Mouse (Mus musculus): ENCODE measurements at regions not wholly inside any gene's neighbourhood (a gene's known extent, or its start where the extent isn't known, plus 50 kb on each side); places are given as distances from the start of the nearest gene placed in this dataset.
"Not testable (repeated sequence)": the region's sequence is repeated elsewhere in the genome, so short reads cannot be mapped to it uniquely, and the experiment has no call there.

DNA sequence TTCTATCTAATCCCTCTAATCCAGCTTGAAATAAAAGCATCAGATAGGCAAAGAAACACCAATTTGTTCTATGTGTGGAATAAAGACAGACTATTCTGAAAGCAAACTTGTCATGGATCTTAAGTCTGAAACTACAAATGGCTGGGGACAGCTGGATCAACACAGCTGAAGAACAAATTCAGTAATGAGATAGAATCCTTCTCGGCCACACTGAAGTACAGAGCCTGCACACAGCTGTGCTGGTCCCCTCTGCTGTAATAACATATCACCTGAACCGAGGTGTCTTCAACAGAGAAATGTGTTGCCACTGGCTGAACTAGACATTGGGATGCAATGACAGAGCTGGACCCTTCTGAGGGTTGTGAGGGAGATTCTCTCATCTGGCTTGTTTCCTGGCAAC lies 102.4 kb downstream of the Rchy1 start:
- Histone ChIP-seq H3K4me3 (no peak overlapping the region), H3K36me3 (no peaks in the 10 kb centered on the region), H3K4me1 (replicated peaks) (no peaks in the 10 kb centered on the region), H3K27me3 (ENCODE audit: insufficient read depth, poor library complexity, severe bottlenecking) (no peaks in the 10 kb centered on the region), H3K27ac (no peak overlapping the region), H3K9me3 (no peaks in the 10 kb centered on the region)
- 81% methylated on average over 2 of the region's 2 CpGs for WGBS
- DNase-seq (ENCODE audit: low spot score) = no peak

DNA sequence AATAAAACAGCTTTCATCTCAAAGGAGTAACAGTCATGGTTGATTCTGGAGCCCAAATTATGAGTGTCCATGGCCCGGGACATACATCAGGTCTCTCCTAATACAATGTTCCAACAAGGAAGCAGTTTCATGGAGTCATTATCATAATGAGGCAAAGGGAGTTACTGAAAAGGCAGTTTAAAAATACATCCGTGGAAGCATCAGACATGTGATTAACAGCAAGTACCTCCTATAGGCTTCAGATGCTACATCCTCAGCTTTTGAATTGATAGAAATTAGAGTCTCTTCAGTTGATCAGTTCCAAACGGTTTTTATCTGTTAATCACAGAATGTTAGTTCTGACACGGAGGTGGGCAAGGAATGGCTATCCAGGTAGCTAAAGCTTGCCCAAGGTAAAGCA lies 110.5 kb downstream of the Rchy1 start:
- WGBS = 87% methylated on average over 4 of the region's 4 CpGs
- Histone ChIP-seq H3K9me3 (no peaks in the 10 kb centered on the region), H3K4me3 (no peak overlapping the region), H3K36me3 (no peaks in the 10 kb centered on the region), H3K27me3 (ENCODE audit: insufficient read depth, poor library complexity, severe bottlenecking) (no peaks in the 10 kb centered on the region), H3K27ac (no peak overlapping the region), H3K4me1 (replicated peaks) (no peaks in the 10 kb centered on the region)
- DNase-seq (ENCODE audit: low spot score) = no peak

DNA sequence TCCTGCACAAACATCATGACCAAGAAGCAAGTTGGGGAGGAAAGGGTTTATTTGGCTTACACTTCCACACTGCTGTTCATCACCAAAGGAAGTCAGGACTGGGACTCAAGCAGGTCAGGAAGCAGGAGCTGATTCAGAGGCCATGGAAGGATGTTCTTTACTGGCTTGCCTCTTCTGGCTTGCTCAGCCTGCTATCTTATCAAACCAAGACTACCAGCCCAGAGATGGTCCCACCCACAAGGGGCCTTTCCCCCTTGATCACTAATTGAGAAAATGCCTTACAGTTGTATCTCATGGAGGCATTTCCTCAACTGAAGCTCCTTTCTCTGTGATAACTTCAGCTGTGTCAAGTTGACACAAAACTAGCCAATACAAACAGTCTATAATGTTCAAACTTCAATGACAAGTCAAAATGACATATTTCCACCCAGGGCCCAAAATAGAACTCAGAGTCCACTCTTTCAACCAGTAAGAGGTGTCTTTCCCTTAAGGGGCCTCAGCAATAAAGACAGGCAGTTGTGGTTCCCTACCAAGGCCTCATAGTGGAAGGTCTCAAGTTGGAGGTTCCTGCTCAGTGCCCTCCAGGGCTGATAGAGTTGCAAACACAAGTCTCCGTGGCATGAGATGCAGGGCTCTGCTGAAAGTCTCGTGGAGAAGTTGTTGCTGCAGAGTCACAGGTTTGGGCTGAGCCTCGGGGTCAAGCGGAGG lies 111.9 kb downstream of the Rchy1 start:
- 91% methylated on average over 4 of the region's 4 CpGs for WGBS

DNA sequence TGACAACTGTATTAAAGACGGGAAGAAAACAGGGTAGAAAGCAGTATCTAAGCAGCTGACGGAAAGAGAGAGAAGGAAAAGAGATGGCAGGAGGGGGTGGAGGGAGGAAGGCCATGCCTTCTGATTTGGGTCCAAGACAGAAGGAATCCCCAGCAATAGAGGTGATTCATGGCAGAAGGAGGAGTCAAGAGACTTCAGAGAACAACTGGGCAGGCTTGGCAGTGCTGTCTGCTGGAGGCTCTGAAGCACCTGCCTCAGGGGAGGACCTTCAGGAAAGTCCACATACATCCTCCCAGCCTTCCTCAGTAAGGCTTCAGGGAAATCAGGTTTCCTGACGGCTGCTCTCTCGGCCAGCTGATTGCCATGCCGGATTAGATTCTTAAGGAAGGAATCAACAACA lies 112.4 kb downstream of the Rchy1 start:
- H3K4me3 ChIP-seq = no peak overlapping the region
- H3K27ac ChIP-seq = no peak overlapping the region
- DNase-seq (ENCODE audit: low spot score) = no peak
- no peaks in the 10 kb centered on the region for H3K36me3 ChIP-seq
- no peaks in the 10 kb centered on the region for H3K27me3 ChIP-seq (ENCODE audit: insufficient read depth, poor library complexity, severe bottlenecking)
- no peaks in the 10 kb centered on the region for H3K9me3 ChIP-seq
- 89% methylated on average over 5 of the region's 5 CpGs for WGBS
- no peaks in the 10 kb centered on the region for H3K4me1 ChIP-seq (replicated peaks)

More for the DNA sequence above, 111.9 kb downstream of the Rchy1 start:
- not testable (repeated sequence) for H3K4me3 ChIP-seq; H3K36me3 ChIP-seq; DNase-seq (ENCODE audit: low spot score); H3K27ac ChIP-seq; H3K27me3 ChIP-seq (ENCODE audit: insufficient read depth, poor library complexity, severe bottlenecking); H3K4me1 ChIP-seq (replicated peaks); H3K9me3 ChIP-seq

DNA sequence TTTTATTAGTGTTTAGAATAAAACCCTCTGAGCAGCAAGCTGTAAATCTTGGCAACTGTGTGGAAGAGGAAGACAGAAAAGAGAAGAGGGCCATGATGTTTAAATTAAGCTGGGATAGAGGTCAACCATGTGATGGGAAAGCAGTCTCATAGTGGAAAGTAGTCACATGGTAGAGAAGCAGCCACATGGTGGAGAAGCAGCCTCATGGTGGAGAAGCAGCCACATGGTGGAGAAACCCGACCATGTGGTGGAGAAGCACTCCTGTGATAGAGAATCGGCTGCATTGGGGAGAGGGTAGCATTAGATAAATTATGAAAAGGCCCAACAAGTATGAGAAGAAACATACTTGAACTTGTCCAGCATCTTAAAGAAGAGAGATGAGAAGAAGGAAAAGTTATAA lies 113.3 kb downstream of the Rchy1 start:
- H3K27me3 ChIP-seq (ENCODE audit: insufficient read depth, poor library complexity, severe bottlenecking) = no peaks in the 10 kb centered on the region
- no peaks in the 10 kb centered on the region for H3K36me3 ChIP-seq
- no peak overlapping the region for H3K4me3 ChIP-seq
- no peak for DNase-seq (ENCODE audit: low spot score)
- H3K27ac ChIP-seq = no peak overlapping the region
- no peaks in the 10 kb centered on the region for H3K9me3 ChIP-seq
- 85% methylated on average over 2 of the region's 2 CpGs for WGBS
- no peaks in the 10 kb centered on the region for H3K4me1 ChIP-seq (replicated peaks)

- no peaks in the 10 kb centered on the region for H3K4me1 ChIP-seq (replicated peaks)
- no peaks in the 10 kb centered on the region for H3K27me3 ChIP-seq (ENCODE audit: insufficient read depth, poor library complexity, severe bottlenecking)
- no peaks in the 10 kb centered on the region for H3K36me3 ChIP-seq
- 76% methylated on average over 4 of the region's 4 CpGs for WGBS
- no peaks in the 10 kb centered on the region for H3K9me3 ChIP-seq
- no peak overlapping the region for H3K27ac ChIP-seq
- no peak for DNase-seq (ENCODE audit: low spot score)
- no peak overlapping the region for H3K4me3 ChIP-seq
These were observed 113.8 kb downstream of the Rchy1 start for GRCm38 (mm10) chr5:91849114-91849513.

- no peak for DNase-seq (ENCODE audit: low spot score)
These were observed 114.3 kb downstream of the Rchy1 start for GRCm38 (mm10) chr5:91848528-91848927.

DNA sequence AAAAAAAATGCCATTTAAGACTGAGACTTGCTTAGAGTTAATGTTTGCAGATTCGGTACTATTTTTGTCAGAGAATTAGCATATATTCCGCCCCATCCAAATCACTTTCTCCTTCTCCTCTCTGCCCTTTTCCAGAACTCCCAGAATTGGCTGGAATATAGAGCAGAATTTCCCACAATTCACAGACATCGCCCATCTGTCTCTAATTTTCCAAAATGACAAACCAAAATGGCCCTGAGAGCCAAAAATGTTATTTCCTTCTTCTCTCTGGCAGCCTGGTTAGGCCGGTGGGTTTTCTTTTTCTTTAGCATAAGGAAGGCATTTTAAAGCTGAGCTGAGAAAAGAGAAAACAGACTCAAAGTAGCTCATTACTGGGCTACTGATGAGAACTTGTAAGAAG lies 119.8 kb downstream of the Rchy1 start:
- H3K4me1 ChIP-seq (replicated peaks) = no peaks in the 10 kb centered on the region
- no peaks in the 10 kb centered on the region for H3K36me3 ChIP-seq
- no peaks in the 10 kb centered on the region for H3K9me3 ChIP-seq
- WGBS = 87% methylated on average over 4 of the region's 4 CpGs
- no peaks in the 10 kb centered on the region for H3K27me3 ChIP-seq (ENCODE audit: insufficient read depth, poor library complexity, severe bottlenecking)
- no peak overlapping the region for H3K4me3 ChIP-seq
- no peak overlapping the region for H3K27ac ChIP-seq
- DNase-seq (ENCODE audit: low spot score) = no peak

More at GRCm38 (mm10) chr5:91848528-91848927, 114.3 kb downstream of the Rchy1 start:
- Histone ChIP-seq H3K9me3 (no peaks in the 10 kb centered on the region), H3K4me1 (replicated peaks) (no peaks in the 10 kb centered on the region), H3K36me3 (no peaks in the 10 kb centered on the region), H3K27ac (no peak overlapping the region), H3K4me3 (no peak overlapping the region), H3K27me3 (ENCODE audit: insufficient read depth, poor library complexity, severe bottlenecking) (no peaks in the 10 kb centered on the region)
- WGBS = 79% methylated on average over 3 of the region's 3 CpGs

- H3K4me1 ChIP-seq (replicated peaks) = no peaks in the 10 kb centered on the region
- no peak for DNase-seq (ENCODE audit: low spot score)
- WGBS = 89% methylated on average over 4 of the region's 4 CpGs
These were observed 121.8 kb downstream of the Rchy1 start for GRCm38 (mm10) chr5:91841066-91841465.

GRCm38 (mm10) chr5:91828481-91828880 lies 134.4 kb downstream of the Rchy1 start:
- H3K27me3 ChIP-seq (ENCODE audit: insufficient read depth, poor library complexity, severe bottlenecking) = no peaks in the 10 kb centered on the region
- H3K36me3 ChIP-seq = no peaks in the 10 kb centered on the region
- H3K9me3 ChIP-seq = no peaks in the 10 kb centered on the region
- no peak for DNase-seq (ENCODE audit: low spot score)
- H3K27ac ChIP-seq = no peak overlapping the region
- no peaks in the 10 kb centered on the region for H3K4me1 ChIP-seq (replicated peaks)
- WGBS = 86% methylated on average over 6 of the region's 6 CpGs
- no peak overlapping the region for H3K4me3 ChIP-seq

More at GRCm38 (mm10) chr5:91841066-91841465, 121.8 kb downstream of the Rchy1 start:
- Histone ChIP-seq H3K27me3 (ENCODE audit: insufficient read depth, poor library complexity, severe bottlenecking) (no peaks in the 10 kb centered on the region), H3K27ac (no peak overlapping the region), H3K9me3 (no peaks in the 10 kb centered on the region), H3K36me3 (no peaks in the 10 kb centered on the region), H3K4me3 (no peak overlapping the region)

GRCm38 (mm10) chr5:91826636-91827035 lies 136.2 kb downstream of the Rchy1 start:
- H3K9me3 ChIP-seq = no peaks in the 10 kb centered on the region
- no peaks in the 10 kb centered on the region for H3K4me1 ChIP-seq (replicated peaks)
- 32% methylated on average over 1 of the region's 1 CpGs for WGBS
- H3K27ac ChIP-seq = no peak overlapping the region
- DNase-seq (ENCODE audit: low spot score) = no peak
- no peak overlapping the region for H3K4me3 ChIP-seq
- H3K36me3 ChIP-seq = no peaks in the 10 kb centered on the region
- no peaks in the 10 kb centered on the region for H3K27me3 ChIP-seq (ENCODE audit: insufficient read depth, poor library complexity, severe bottlenecking)

DNA sequence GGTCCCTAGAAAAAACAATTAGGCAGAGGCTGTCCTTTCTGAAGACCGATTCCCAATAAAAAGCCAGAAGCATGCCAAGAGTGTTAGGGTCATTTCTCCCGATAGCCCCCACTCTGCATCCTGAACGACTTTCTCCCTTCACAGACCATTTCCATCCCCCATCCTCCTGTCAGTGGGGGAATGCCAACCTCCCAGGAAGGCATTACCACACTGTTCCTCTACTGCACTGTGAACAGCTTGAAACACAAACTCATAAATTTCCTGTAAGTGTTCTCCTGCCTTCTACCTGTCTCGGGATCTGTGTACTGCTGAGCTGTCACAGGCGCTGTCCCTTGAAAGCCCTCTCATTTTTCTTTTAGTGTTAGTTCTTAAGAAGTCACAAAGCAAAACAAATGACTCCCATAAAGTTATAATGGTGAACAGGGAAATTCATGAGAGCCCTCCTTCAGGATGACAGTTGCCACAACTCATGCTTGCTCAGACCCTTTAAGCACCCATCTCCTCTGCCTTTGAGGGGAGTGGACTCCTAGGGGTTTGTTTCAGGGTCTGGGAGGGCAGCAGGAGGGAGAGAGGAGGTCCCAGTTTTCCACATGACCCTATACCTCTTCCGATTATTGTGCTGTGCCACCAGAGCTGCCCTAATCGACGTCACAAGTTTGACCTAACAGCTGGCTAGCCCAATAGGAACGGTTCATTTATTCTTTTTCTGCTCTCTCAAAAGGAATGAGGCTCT lies 139.9 kb downstream of the Rchy1 start:
- 84% methylated on average over 9 of the region's 9 CpGs for WGBS
- H3K4me3 ChIP-seq = no peak overlapping the region
- no peak overlapping the region for H3K27ac ChIP-seq
- no peak for DNase-seq (ENCODE audit: low spot score)
- H3K9me3 ChIP-seq = no peaks in the 10 kb centered on the region
- H3K27me3 ChIP-seq (ENCODE audit: insufficient read depth, poor library complexity, severe bottlenecking) = no peaks in the 10 kb centered on the region
- H3K4me1 ChIP-seq (replicated peaks) = no peaks in the 10 kb centered on the region
- H3K36me3 ChIP-seq = no peaks in the 10 kb centered on the region

DNA sequence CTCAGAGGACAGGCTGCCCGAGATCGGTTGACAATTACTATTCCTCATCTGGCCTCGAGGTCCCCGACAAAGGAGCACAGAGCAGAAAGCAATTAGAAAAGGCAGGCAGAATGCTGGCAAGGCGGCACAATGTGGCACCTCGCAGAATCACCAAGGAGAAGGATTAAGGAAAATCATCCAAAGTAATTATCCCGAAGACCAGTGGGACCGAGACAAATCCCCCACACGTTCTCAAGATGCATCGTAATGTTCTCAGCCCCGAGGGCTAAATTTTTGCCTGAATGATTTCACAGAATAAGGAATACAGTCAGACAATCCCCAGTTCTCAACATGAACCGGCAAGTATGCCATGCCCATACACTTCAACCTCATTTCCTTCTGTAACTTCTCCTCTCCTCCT lies 144.1 kb downstream of the Rchy1 start:
- H3K4me3 ChIP-seq = no peak overlapping the region
- H3K27me3 ChIP-seq (ENCODE audit: insufficient read depth, poor library complexity, severe bottlenecking) = no peaks in the 10 kb centered on the region
- H3K9me3 ChIP-seq = no peaks in the 10 kb centered on the region
- no peak for DNase-seq (ENCODE audit: low spot score)
- 76% methylated on average over 12 of the region's 12 CpGs for WGBS
- H3K36me3 ChIP-seq = no peaks in the 10 kb centered on the region
- H3K4me1 ChIP-seq (replicated peaks) = no peaks in the 10 kb centered on the region
- H3K27ac ChIP-seq = no peak overlapping the region
